Mouse (Mus musculus): ENCODE measurements at regions not wholly inside any gene's neighbourhood (a gene's known extent, or its start where the extent isn't known, plus 50 kb on each side); places are given as distances from the start of the nearest gene placed in this dataset.

DNA sequence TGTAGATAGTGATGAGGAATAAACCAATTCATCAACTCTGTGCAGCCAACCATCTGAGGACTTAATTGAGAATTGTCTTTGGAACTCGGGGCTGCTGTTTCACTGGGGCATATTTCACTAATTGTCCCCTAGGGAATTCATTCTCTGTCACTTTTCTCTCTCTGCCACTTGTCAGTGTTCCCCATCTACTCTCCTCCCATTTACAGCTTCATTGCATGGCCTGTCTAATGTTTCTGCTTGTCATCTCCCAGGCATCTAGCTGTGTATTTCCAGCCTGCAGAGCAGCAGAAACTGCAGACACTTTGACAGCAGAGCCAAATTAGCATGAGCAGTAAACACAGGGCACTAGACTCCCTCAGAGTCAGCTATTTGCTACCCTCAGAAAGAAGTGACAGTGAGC is 1105.2 kb downstream of the Ntrk3 start:
- DNase-seq (ENCODE audit: low read depth, low spot score) = no peak

DNA sequence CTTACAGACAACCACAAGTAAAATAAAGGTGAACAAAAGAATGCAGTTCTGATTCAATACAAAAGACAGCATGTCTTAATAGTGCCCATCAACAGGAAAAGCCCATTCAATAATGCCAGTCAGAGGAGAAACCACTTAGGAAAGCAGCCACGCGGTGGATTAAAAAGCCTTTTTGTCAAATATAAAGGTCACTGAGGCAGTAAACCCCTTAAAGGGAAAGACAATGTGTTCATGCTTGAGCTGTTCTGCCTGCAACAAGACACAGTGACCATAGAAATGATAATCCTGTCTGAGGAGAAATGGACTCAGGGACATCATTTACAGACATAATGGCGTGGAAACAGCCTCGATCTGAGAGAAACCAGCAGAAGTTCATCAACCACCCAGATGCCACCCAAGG is 1114.3 kb downstream of the Ntrk3 start:
- DNase-seq (ENCODE audit: low read depth, low spot score) = no peak

GRCm38 (mm10) chr7:77622934-77623333 is 1114.9 kb downstream of the Ntrk3 start:
- DNase-seq (ENCODE audit: low read depth, low spot score) = no peak

DNA sequence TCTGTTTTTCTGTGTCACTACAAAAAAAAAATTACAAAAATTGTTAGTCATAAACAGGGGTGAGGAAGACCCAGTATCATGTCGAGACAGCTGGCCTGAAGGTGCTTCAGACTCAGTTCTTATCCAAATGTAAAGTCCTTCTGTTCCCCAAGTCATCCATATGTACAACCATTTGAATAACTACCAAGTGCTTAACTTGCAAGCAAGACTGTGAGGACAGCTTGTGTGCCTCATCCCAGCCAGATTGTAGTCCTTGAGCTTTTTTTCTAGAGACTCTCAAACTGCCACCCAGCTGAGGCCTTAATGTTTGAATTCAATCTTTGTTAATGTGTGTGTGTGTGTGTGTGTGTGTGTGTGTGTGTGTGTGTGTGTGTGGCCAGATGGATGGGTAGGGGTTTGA is 1164.9 kb downstream of the Ntrk3 start:
- DNase-seq (ENCODE audit: low read depth, low spot score) = no peak

DNA sequence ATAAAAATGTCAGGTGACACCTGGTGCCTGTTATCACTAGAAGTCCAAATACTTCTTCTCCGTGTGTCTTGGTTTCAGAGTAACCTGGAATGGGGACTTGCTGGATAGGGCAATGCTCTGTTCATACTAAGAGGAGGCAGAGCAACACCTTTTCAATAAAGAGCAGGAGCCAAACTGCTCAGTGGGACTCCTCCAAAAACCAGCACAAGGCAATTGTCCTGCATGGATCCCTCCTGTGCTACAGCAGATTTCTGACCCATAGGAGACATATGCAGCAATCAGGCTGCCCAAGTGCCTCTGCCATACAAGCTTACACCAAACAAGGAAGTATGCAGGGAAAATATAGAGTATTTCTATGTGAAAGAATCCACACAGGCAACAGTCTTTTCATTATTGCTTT is 1178.7 kb downstream of the Ntrk3 start:
- DNase-seq (ENCODE audit: low read depth, low spot score) = no peak

DNA sequence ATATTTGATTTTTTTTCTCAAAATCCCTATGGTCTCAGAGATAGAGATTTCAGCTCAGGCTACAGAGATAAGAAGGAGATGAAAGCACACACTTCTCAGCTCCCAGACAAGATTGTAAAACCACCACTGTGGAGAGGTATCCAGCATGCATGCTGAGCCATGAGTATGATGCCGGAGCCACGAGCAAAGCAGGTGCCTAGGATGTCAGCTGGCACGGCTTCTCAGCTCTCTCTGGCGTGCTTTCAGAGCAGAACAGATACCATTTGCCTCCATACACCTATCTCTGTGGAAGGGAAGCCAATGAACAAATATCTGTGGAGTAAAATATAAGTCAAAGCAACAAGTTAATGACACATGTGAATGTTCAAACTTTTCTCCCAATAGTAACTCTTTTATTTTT is 1179.3 kb downstream of the Ntrk3 start:
- no peak for DNase-seq (ENCODE audit: low read depth, low spot score)

- no peak for DNase-seq (ENCODE audit: low read depth, low spot score)
Measured at GRCm38 (mm10) chr7:77536890-77537289, 1200.9 kb downstream of the Ntrk3 start.

- no peak for DNase-seq (ENCODE audit: low read depth, low spot score)
Measured at GRCm38 (mm10) chr7:77527906-77528305, 1209.9 kb downstream of the Ntrk3 start.

DNA sequence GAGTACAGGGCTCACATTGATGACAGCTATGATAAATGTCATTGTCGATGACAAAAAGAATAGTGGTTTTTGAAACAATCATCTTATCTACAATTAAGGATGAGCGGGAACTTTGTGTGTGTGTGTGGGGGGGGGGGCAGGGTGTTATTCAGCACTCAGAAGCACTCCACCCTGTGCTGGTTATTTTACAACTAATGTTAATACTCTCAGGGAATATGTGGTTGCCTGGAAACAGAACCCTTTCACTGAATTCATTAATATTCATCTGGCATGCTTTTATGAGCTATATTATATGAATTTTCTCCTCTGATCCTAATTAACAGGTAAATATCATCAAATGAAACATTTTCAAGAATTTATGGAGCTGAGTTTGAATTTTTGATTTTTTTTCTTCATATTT is 1228.2 kb downstream of the Ntrk3 start:
- no peak for DNase-seq (ENCODE audit: low read depth, low spot score)

- DNase-seq (ENCODE audit: low read depth, low spot score) = no peak
Measured at GRCm38 (mm10) chr7:77507606-77508005, 1230.2 kb downstream of the Ntrk3 start.

DNA sequence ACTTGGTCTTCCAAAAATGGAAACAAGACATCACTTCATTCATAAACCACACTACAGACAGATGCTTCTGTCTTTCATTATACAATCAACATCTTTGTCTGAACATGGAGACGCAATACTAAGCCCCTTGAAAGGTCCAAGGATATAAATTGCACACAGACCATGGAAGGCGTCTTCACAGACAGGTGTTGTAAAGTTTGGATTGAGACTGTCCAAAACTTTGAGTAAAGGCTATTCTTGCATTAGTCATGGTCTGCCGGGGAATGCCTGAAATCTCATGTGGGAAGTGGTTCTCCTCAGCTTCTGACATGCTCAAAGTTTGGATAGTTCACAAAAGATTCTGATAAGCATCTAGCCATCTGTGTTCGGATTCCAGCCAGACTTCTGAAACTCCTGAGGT is 1235.2 kb downstream of the Ntrk3 start:
- no peak for DNase-seq (ENCODE audit: low read depth, low spot score)

DNA sequence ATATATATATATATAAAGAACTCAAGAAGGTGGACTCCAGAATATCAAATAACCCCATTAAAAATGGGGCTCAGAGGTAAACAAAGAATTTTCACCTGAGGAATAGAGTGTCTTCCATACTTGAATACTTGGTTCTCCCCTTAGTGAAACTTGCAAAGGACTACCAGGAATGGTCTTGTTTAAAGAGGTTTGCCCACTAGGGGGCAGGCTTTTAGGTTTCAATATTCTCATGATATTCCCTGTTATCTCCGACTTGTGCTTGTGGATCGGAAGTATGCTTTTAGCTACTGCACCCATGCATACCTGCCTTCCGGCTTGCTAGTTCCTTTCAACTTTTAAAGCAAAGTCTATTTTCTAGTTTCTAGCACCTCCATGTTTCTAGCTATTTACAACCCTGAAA is 1242.7 kb downstream of the Ntrk3 start:
- peak; percentile 3 for DNase-seq (ENCODE audit: low read depth, low spot score)

DNA sequence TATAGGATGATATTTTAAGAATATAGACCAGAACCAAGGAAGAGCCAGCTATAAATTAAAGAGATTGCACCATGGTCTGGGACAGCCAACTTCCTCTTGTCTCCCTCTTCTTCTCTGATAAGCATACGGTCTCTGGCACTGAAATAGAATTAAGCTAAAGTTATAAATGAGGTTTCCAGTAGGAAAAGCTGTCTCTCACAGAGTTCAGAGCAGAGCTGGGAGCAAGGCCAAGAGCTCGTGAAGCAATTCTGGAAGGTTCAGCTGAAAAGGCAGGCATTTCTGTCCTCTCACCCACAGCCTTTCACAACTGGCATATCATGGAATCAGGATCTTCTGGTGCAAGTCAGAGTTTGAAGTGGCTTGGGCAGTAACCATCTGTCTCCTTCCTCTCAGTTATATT is 1247.8 kb downstream of the Agbl1 start:
- DNase-seq (ENCODE audit: low read depth, low spot score) = no peak

DNA sequence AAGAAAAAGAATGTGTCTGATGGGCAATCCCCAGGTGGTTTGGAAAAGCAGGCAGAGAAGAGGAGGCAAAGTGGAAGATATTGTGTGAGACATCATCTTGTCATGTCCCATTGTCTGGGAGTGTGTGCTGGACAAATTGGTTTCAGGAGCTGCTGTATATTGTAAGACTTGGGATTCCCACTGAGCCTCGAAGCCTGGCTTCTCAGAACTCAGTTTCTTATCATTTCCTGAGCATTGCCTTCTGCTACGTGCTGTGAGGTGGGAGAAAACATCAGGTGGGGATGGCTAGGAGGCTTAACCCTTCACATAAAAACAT is 1216.3 kb downstream of the Agbl1 start:
- no peak for DNase-seq (ENCODE audit: low read depth, low spot score)

- DNase-seq (ENCODE audit: low read depth, low spot score) = no peak
Measured at GRCm38 (mm10) chr7:77445352-77446051, 1215.8 kb downstream of the Agbl1 start.

DNA sequence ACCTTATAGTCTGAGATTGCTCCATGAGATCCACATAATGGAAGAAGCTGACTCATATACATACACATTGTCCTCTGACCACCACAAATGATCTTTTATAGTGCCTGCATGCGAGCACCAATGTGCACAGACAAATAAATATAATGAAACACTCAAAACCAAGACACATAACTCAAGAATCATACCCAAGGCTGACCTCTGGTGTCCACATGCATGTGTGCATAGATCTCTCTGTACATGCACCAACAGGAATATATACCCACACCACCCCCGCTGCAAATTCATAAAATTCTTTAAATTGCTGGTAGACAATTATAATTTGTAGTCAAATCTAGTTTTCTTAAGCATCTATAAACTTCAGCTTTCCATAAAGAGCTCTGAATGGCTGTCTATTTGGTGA is 1211.9 kb downstream of the Agbl1 start:
- DNase-seq (ENCODE audit: low read depth, low spot score) = no peak

- DNase-seq (ENCODE audit: low read depth, low spot score) = no peak
Measured at GRCm38 (mm10) chr7:77413606-77414005, 1183.9 kb downstream of the Agbl1 start.
